Mouse (Mus musculus): ENCODE data around the gene Zbtb12. TPM values are rescaled to one million over a fixed set of nuclear protein-coding genes. Genes with fewer than 3 reads are reported as not detected.
"Not testable (repeated sequence)": the region's sequence is repeated elsewhere in the genome, so short reads cannot be mapped to it uniquely, and the experiment has no call there.

The Zbtb12 gene
- total RNA-seq, 2 experiments from 2014 or later = 6.9 to 7.3 TPM

GRCm38 (mm10) chr17:34897373-34898159, 18.3 kb downstream of the Zbtb12 start:
- DNase-seq (ENCODE audit: low spot score in 2 of 2) = peak; percentile 62 to 72
- intact Hi-C loops (cut with DNase I) = loop anchor here (2.0 to 5.0 kb wide), 3 partner anchors 55 to 780 kb away; partner anchors contain the start of genes Csnk2b, Gpank1 and H2-DMa

GRCm38 (mm10) chr17:34898160-34898586, 18.9 kb downstream of the Zbtb12 start, which contains the start of the genes C2 and Ehmt2:
C2 (minus strand) TSS chr17:34898265.
Ehmt2 (plus strand) TSS chr17:34898469.
- intact Hi-C loops (cut with DNase I) = loop anchor here (2.0 to 5.0 kb wide), 3 partner anchors 55 to 781 kb away; partner anchors contain the start of genes Csnk2b, Gpank1 and H2-DMa
- DNase-seq (ENCODE audit: low spot score in 2 of 2) = peak; percentile 87 to 88

GRCm38 (mm10) chr17:34898706-34899052, 19.4 kb downstream of the Zbtb12 start:
- DNase-seq (ENCODE audit: low spot score in 2 of 2) = no peak

GRCm38 (mm10) chr17:34899053-34899889, 20.0 kb downstream of the Zbtb12 start:
- DNase-seq (ENCODE audit: low spot score in 2 of 2) = peak; percentile 11 to 31
- intact Hi-C loops (cut with DNase I) = loop anchor here (2.0 to 5.0 kb wide), 3 partner anchors 54 to 782 kb away; partner anchors contain the start of genes Csnk2b, Gpank1 and H2-DMa

More at GRCm38 (mm10) chr17:34898706-34899052, 19.4 kb downstream of the Zbtb12 start:
- intact Hi-C loops (cut with DNase I) = loop anchor here (2.0 to 5.0 kb wide), 3 partner anchors 54 to 781 kb away; partner anchors contain the start of genes Csnk2b, Gpank1 and H2-DMa

- DNase-seq (ENCODE audit: low spot score in 2 of 2) = no peak
- intact Hi-C loops (cut with DNase I) = loop anchor here (2.0 to 5.0 kb wide), 3 partner anchors 53 to 783 kb away; partner anchors contain the start of genes Csnk2b, Gpank1 and H2-DMa
These were observed 20.6 kb downstream of the Zbtb12 start for GRCm38 (mm10) chr17:34899890-34900243.

- DNase-seq (ENCODE audit: low spot score in 2 of 2) = not testable (repeated sequence)
These were observed 21.5 kb downstream of the Zbtb12 start for GRCm38 (mm10) chr17:34900826-34901225.

GRCm38 (mm10) chr17:34901948-34902347, 22.7 kb downstream of the Zbtb12 start:
- DNase-seq (ENCODE audit: low spot score in 2 of 2); intact Hi-C loops (cut with DNase I): not testable (repeated sequence)

More at GRCm38 (mm10) chr17:34900826-34901225, 21.5 kb downstream of the Zbtb12 start:
- intact Hi-C loops (cut with DNase I) = not testable (repeated sequence)

GRCm38 (mm10) chr17:34902895-34903294, 23.6 kb downstream of the Zbtb12 start:
- DNase-seq (ENCODE audit: low spot score in 2 of 2) = no peak
- intact Hi-C loops (cut with DNase I) = no loop called here

- no peak for DNase-seq (ENCODE audit: low spot score in 2 of 2)
- intact Hi-C loops (cut with DNase I) = no loop called here
These were observed 31.7 kb downstream of the Zbtb12 start for GRCm38 (mm10) chr17:34910982-34911381.

- DNase-seq (ENCODE audit: low spot score in 2 of 2) = peak; percentile 45 to 51
- intact Hi-C loops (cut with DNase I) = loop anchor here (2.0 kb wide), 1 partner anchor 55 kb away; no protein-coding TSS in a partner anchor
These were observed 32.7 kb downstream of the Zbtb12 start for GRCm38 (mm10) chr17:34911945-34912351.

- DNase-seq (ENCODE audit: low spot score in 2 of 2) = no peak
- intact Hi-C loops (cut with DNase I) = loop anchor here (2.0 kb wide), 1 partner anchor 57 kb away; no protein-coding TSS in a partner anchor
These were observed 34.8 kb downstream of the Zbtb12 start, which contains the start of gene Slc44a4 for GRCm38 (mm10) chr17:34913930-34914665. Slc44a4 (plus strand) TSS chr17:34914466.

- intact Hi-C loops (cut with DNase I) = no loop called here
- no peak for DNase-seq (ENCODE audit: low spot score in 2 of 2)
These were observed 36.1 kb downstream of the Zbtb12 start for GRCm38 (mm10) chr17:34915410-34915831.

- DNase-seq (ENCODE audit: low spot score in 2 of 2) = no peak
- intact Hi-C loops (cut with DNase I) = no loop called here
These were observed 37.0 kb downstream of the Zbtb12 start for GRCm38 (mm10) chr17:34916316-34916715.

GRCm38 (mm10) chr17:34917188-34917587, 37.9 kb downstream of the Zbtb12 start:
- no peak for DNase-seq (ENCODE audit: low spot score in 2 of 2)
- intact Hi-C loops (cut with DNase I) = no loop called here

- intact Hi-C loops (cut with DNase I) = no loop called here
These were observed 43.7 kb downstream of the Zbtb12 start for GRCm38 (mm10) chr17:34922939-34923338.

GRCm38 (mm10) chr17:34924258-34924657, 45.0 kb downstream of the Zbtb12 start:
- no peak for DNase-seq (ENCODE audit: low spot score in 2 of 2)
- intact Hi-C loops (cut with DNase I) = no loop called here

More at GRCm38 (mm10) chr17:34922939-34923338, 43.7 kb downstream of the Zbtb12 start:
- DNase-seq (ENCODE audit: low spot score in 2 of 2) = no peak

GRCm38 (mm10) chr17:34927306-34928019, 48.2 kb downstream of the Zbtb12 start:
- intact Hi-C loops (cut with DNase I) = no loop called here
- peak; percentile 30 to 63 for DNase-seq (ENCODE audit: low spot score in 2 of 2)

GRCm38 (mm10) chr17:34928841-34929240, 49.6 kb downstream of the Zbtb12 start:
- DNase-seq (ENCODE audit: low spot score in 2 of 2) = no peak
- intact Hi-C loops (cut with DNase I) = no loop called here
